Mouse (Mus musculus) bone marrow, adult 2 months (tissue): ENCODE measurements around the gene P2rx2.

ENCODE experiments used
- CTCF ChIP-seq: fragments of 200-500 bp; IDR thresholded peaks from 2 replicates; pipeline ENCODE4 v1.5.1; 2011; ENCODE audit warnings: low read length, control low read depth; ENCODE audit not compliant: control insufficient read depth, insufficient read depth
- POLR2A ChIP-seq: fragments of 200-500 bp; IDR thresholded peaks from 2 replicates; pipeline ENCODE4 v1.6.1; 2011; ENCODE audit warnings: low read depth, mild to moderate bottlenecking, control low read depth, low read length, borderline replicate concordance; ENCODE audit not compliant: control insufficient read depth

GRCm38 (mm10) chr5:110392727-110393126 is 49.7 kb upstream of the P2rx2 start:
- TF ChIP-seq CTCF (no peak), POLR2A (no peak)
